Mouse (Mus musculus): Measurements from ENCODE around the gene 1700029F12Rik. TPM values are rescaled to one million over a fixed set of nuclear protein-coding genes. Genes with fewer than 3 reads are reported as not detected.

1700029F12Rik gene
- total RNA-seq, 1 experiment from 2014 or later: not detected

- no peak for ATAC-seq (replicated peaks; ENCODE audit: insufficient number of reproducible peaks, low FRiP score, low TSS enrichment, poor library complexity, severe bottlenecking)
Observed at GRCm38 (mm10) chr13:97053844-97054243, 19.7 kb upstream of the 1700029F12Rik start.

- no peak for ATAC-seq (replicated peaks; ENCODE audit: insufficient number of reproducible peaks, low FRiP score, low TSS enrichment, poor library complexity, severe bottlenecking)
Observed at GRCm38 (mm10) chr13:97052667-97053066, 18.5 kb upstream of the 1700029F12Rik start.

GRCm38 (mm10) chr13:97051158-97051557 lies 17.0 kb upstream of the 1700029F12Rik start:
- ATAC-seq (replicated peaks; ENCODE audit: insufficient number of reproducible peaks, low FRiP score, low TSS enrichment, poor library complexity, severe bottlenecking): no peak

- ATAC-seq (replicated peaks; ENCODE audit: insufficient number of reproducible peaks, low FRiP score, low TSS enrichment, poor library complexity, severe bottlenecking): no peak
Observed at GRCm38 (mm10) chr13:97030075-97030474, 4.1 kb downstream of the 1700029F12Rik start.

- no peak for ATAC-seq (replicated peaks; ENCODE audit: insufficient number of reproducible peaks, low FRiP score, low TSS enrichment, poor library complexity, severe bottlenecking)
Observed at GRCm38 (mm10) chr13:97021906-97022305, 12.3 kb downstream of the 1700029F12Rik start.

GRCm38 (mm10) chr13:97020122-97020521 lies 14.0 kb downstream of the 1700029F12Rik start:
- ATAC-seq (replicated peaks; ENCODE audit: insufficient number of reproducible peaks, low FRiP score, low TSS enrichment, poor library complexity, severe bottlenecking): no peak

- ATAC-seq (replicated peaks; ENCODE audit: insufficient number of reproducible peaks, low FRiP score, low TSS enrichment, poor library complexity, severe bottlenecking): no peak
Observed at GRCm38 (mm10) chr13:97017711-97018110, 16.5 kb downstream of the 1700029F12Rik start.

GRCm38 (mm10) chr13:97014366-97014765 lies 19.8 kb downstream of the 1700029F12Rik start:
- ATAC-seq (replicated peaks; ENCODE audit: insufficient number of reproducible peaks, low FRiP score, low TSS enrichment, poor library complexity, severe bottlenecking): no peak

GRCm38 (mm10) chr13:97008266-97009153 lies 25.7 kb downstream of the 1700029F12Rik start:
- no peak for ATAC-seq (replicated peaks; ENCODE audit: insufficient number of reproducible peaks, low FRiP score, low TSS enrichment, poor library complexity, severe bottlenecking)

- ATAC-seq (replicated peaks; ENCODE audit: insufficient number of reproducible peaks, low FRiP score, low TSS enrichment, poor library complexity, severe bottlenecking): no peak
Observed at GRCm38 (mm10) chr13:97007501-97008265, 26.5 kb downstream of the 1700029F12Rik start.

- ATAC-seq (replicated peaks; ENCODE audit: insufficient number of reproducible peaks, low FRiP score, low TSS enrichment, poor library complexity, severe bottlenecking): no peak
Observed at GRCm38 (mm10) chr13:97006784-97007183, 27.4 kb downstream of the 1700029F12Rik start.

GRCm38 (mm10) chr13:96997080-96997479 lies 37.1 kb downstream of the 1700029F12Rik start:
- ATAC-seq (replicated peaks; ENCODE audit: insufficient number of reproducible peaks, low FRiP score, low TSS enrichment, poor library complexity, severe bottlenecking): no peak

GRCm38 (mm10) chr13:96995243-96995642 lies 38.9 kb downstream of the 1700029F12Rik start:
- ATAC-seq (replicated peaks; ENCODE audit: insufficient number of reproducible peaks, low FRiP score, low TSS enrichment, poor library complexity, severe bottlenecking): no peak

- ATAC-seq (replicated peaks; ENCODE audit: insufficient number of reproducible peaks, low FRiP score, low TSS enrichment, poor library complexity, severe bottlenecking): no peak
Observed at GRCm38 (mm10) chr13:96993291-96993989, 40.7 kb downstream of the 1700029F12Rik start.

- no peak for ATAC-seq (replicated peaks; ENCODE audit: insufficient number of reproducible peaks, low FRiP score, low TSS enrichment, poor library complexity, severe bottlenecking)
Observed at GRCm38 (mm10) chr13:96990561-96991265, 43.4 kb downstream of the 1700029F12Rik start.

- no peak for ATAC-seq (replicated peaks; ENCODE audit: insufficient number of reproducible peaks, low FRiP score, low TSS enrichment, poor library complexity, severe bottlenecking)
Observed at GRCm38 (mm10) chr13:96990045-96990444, 44.1 kb downstream of the 1700029F12Rik start.

- no peak for ATAC-seq (replicated peaks; ENCODE audit: insufficient number of reproducible peaks, low FRiP score, low TSS enrichment, poor library complexity, severe bottlenecking)
Observed at GRCm38 (mm10) chr13:96989129-96989528, 45.0 kb downstream of the 1700029F12Rik start.

GRCm38 (mm10) chr13:96985599-96986275 lies 48.4 kb downstream of the 1700029F12Rik start:
- ATAC-seq (replicated peaks; ENCODE audit: insufficient number of reproducible peaks, low FRiP score, low TSS enrichment, poor library complexity, severe bottlenecking): no peak
